Mouse (Mus musculus) cerebellum, postnatal 10 days (tissue): Measurements from ENCODE around the gene U2af1l4.
A peak's percentile ranks its signal among the peaks of the same experiment; 100 is the strongest.

ENCODE experiments used
- DNase-seq, 2 experiments: peaks; one replicate each; pipeline ENCODE4 v3.0.0; 2021; ENCODE audit warnings: mixed read lengths in 2 of 2

U2af1l4 gene

DNA sequence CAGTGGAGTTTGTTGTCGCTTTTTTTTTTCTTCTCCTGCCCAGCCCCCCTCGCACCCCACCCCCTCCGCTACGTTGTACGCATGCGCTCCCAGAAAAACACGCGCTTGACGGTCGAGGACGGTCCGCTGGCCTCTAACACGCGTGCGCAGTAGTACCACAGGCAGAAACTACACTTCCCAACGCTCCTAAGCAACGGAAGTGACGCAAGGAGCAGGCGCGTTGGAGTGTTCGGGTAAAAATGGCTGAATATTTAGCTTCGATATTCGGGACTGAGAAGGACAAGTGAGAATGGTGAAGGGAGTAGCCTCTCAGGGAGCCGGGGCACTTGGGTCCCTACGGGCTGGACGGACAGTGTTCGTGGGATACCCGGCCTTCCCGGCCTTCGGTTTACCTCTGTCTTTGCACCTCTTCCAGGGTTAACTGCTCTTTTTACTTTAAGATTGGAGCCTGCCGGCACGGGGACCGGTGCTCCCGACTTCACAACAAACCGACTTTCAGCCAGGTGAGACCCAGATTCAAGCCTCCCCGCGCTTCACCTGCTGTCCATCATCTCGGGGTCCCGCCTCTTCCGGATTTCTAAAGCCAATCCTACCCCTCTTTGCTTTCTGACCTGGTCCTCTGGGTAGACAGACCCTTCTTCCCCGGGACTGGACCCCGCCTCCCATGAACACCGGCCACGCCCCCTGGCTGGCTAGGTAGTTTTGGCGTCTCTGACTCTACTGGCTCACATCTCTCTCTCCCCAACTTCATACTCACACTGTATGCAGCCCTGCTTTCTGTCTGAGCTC, at the start of gene U2af1l4, which contains the start of the genes Gm49396 and Psenen:
TSS of gene U2af1l4 (plus strand) at position 185 of the 789 bp plus-strand sequence.
TSS of gene Gm49396 (plus strand) at position 228 of the 789 bp plus-strand sequence.
TSS of gene Psenen (minus strand) at position 511 of the 789 bp plus-strand sequence.
- peak; percentile 97 to 98 for DNase-seq

DNA sequence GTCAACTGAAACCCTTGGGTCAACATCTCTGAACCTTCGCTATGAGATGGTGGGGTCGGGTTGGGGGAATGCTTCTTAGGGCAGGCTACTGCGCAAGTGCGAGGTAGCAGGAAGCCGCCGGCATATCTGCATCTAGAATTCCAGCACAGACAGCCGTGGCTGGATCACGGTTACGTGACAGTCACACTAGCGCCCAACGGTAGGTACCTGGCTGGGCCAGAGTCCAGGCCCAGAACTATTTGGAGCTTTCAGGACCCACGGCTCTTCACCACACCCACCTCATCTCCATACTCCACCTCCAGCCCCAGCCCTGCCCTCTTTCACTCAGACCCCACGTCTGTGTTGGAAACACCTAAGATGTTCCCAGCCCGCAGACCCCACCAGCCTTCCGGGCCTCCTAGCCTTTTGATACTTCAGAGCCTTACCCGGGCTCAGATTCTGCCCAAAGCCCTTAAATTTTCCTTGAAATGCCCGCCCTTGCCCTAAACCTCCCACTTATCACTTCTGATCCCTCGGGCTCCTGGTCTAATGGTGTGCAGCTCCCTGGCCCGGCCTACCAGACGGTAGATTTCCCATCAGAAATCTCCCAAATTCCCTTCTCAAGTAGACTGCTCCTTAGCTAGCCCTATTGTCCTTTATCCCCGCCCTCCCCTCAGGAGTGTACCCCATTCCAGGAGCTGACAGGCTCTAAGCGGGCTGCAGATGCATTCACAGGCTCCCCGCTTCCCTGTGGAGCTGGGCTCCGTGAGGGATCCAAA, 47.9 kb upstream of the U2af1l4 start:
- DNase-seq, result no peak

DNA sequence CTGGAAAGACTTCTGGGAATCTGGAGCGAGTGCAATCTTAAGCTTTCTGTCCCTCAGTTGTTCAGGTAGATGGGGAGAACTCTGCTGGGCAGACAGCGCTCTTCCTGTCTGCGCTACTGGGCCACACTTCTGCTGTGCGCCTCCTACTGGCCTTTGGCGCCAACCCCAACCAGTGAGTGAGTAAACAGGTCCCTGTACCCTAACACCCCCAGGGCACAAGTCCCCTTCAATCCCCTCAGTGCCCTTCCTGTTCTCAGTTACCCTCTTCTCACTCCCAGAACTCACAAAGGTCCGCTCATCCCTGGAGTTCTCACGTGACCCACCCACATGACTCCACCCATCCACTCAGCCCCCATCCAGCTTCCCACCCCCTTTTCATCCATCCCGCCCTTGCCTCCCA, 44.8 kb upstream of the U2af1l4 start:
- no peak for DNase-seq

DNA sequence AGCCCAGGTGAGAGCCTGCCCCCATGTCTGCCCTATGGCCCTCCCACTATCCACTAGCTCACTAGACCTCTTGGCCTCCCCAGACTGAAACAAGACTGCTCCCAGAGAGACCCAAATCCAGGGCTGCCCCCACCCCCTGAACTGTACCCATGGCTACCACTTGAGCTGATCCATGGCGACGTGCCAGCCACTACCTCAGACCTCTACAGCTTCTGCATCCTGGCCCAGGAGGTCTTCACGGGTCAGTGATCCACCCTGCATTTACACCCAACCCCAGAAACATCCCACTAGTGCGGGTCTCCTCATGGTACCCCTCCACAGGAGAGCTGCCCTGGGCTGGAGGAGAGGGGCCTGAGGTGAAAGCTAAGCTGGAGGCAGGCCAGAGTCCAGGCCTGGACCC, 42.7 kb upstream of the U2af1l4 start:
- DNase-seq, result peak; percentile 60 to 67

DNA sequence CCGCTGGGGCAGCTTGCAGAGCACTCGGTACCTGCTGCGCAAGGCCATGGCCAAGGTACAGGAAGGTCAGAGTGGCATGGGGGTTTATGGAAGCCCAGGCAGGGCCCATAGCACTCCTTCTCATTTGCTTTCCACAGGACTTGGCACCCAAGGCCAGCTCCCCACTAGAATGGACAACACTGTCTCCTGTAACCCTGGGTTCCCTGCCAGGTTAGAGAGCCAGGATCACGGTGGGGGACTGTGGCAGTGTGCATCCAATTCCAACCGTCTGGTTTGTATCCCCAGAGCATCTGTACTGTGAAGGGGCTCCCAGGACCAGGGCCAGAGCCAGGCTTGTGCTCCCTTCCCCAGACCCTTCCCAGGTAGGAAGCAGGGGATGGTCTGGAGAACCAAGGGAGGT, 42.2 kb upstream of the U2af1l4 start:
- peak; percentile 79 to 85 for DNase-seq

DNA sequence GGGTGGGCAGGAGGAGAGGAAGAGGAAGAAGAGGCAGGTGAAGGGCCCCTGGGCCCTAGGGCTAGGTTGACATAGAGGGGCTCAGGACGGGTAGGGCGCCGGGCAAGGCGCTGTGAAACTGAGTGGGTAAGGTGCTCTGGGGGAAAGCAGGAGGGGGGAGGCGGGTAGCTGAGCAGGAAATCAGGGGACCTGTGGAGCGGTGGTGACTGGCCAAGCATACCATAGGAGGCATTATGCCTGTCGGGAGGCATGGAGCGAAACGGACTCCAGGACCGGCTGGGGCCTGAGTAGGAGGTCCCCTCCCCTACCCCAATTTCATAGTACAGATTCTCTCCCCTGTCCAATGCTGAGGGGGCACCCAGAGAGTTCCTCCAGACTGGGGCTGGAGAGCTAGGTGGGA, 40.2 kb upstream of the U2af1l4 start:
- DNase-seq, result no peak

DNA sequence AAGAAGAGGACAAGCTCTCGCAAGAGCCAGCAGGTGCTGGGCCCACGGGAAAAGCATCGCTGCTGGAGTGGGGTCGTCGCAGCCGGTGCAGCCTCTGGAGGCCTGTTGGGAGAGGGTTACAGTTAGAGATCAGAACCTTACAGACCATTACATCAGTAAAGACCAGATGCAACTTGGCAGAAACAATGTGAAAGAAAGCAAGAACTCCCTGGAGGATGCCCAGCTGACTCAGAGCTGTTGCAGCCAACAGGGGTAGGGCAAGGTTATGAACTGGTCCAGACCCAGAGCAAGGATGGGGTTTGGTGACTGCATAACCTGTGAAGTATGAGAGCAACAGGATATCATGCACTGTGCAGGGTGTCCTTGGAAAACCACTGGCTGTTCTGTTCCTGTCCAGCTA, 38.6 kb upstream of the U2af1l4 start:
- DNase-seq, result no peak

DNA sequence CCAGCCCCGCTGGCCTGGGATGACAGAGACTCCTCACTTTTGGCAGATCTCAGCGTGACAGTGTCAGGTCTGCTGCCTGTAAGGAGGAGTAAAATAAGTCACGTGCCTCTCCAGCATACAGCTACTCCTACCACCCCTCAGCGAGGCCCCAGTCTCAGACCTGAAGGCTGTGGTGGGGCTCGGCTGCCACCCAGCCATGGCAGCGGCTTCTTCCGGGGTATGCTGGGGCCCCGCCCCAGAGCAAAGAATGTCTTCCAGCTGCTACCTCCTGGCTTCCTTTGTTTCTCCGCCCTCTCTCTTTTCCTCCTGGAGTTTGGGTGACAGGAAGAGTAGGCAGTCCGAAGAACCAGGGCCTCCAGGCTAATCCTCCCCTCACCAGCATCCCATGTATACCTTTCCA, 37.1 kb upstream of the U2af1l4 start:
- DNase-seq, result no peak

DNA sequence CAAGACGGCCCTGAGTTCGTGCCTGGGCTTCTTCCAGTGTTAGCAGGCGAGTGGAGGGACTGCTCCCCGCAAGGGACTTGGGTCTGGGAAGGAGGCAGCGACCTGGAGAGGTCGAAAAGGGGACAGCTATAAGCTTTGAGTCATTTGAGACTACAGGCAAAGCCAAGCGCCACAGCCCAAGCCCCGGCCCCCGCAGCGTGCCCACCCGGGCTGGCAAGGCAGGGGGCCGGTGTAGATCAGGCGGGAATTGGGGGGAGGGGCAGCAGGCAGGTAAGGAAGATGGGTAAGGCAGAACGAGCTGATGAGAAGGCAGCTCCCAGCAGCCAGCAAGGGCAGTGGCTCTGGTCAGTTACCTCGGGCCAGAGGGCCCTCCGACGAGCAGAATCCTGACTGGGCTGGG, 36.7 kb upstream of the U2af1l4 start:
- DNase-seq, result peak in 1 of 2 experiments; percentile 12

DNA sequence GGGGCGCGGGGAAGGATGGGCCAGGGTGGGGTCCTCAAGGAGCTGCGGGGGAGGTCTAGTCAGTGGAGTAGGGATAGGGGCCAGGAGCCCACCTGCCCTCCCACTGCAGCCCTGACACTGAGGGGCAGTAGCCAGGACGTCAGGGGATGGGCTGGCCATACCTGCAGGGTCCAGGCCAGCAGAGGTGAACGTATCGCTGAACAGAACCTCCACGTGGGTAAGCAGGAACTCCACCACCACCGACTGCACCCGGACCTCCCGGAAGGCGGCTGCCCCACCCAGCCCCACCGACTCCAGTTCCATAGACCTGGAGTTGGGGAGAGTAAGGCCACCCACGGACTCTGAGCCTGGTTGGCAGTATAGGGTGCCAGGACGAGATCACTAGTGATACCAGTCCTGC, 36.1 kb upstream of the U2af1l4 start:
- DNase-seq, result no peak

DNA sequence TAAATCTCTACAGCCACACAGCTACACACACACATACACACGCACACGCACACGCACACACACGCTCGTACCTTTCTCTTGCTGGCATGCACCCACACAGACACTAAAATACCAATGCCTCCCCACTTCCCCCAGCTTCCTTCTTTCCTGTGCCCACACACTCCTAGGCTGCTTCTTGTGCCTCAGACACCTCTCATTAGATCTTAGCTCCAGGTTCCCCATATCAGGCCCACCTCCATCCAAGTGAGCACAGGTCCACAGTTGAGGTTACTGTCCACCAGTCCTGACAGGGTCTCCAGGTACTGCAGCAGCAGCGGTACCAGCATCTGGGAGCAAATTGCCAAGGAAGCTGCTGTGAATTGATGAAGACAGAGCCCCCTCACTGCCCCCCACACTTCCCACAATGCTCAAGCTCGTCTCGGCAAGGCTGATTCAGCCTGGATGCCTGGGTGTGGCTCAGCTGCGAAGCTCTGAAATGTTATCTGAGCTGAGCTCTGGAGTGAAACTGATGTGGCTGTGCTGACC, 31.7 kb upstream of the U2af1l4 start:
- DNase-seq, result no peak

DNA sequence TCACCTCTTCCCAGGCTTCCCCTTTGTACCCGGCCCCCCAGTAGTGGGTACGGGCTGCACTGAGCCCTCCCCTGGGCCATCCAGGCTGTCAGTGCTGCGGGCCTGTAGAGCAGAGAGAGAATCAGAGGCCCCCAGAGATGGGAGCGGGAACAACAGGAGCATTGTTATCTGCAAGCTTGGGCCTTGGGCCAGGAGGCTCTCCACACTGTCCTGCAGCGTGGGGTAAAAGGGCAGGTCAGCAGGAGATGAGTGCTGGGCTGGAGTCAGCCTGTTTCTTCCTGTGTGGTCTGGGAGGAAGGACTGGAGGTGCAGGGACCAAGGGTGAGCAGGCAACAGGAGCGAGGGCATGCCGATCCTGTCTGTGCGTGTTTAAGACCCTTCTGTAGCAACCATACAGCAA, 30.2 kb upstream of the U2af1l4 start:
- DNase-seq, result peak; percentile 43 to 61

DNA sequence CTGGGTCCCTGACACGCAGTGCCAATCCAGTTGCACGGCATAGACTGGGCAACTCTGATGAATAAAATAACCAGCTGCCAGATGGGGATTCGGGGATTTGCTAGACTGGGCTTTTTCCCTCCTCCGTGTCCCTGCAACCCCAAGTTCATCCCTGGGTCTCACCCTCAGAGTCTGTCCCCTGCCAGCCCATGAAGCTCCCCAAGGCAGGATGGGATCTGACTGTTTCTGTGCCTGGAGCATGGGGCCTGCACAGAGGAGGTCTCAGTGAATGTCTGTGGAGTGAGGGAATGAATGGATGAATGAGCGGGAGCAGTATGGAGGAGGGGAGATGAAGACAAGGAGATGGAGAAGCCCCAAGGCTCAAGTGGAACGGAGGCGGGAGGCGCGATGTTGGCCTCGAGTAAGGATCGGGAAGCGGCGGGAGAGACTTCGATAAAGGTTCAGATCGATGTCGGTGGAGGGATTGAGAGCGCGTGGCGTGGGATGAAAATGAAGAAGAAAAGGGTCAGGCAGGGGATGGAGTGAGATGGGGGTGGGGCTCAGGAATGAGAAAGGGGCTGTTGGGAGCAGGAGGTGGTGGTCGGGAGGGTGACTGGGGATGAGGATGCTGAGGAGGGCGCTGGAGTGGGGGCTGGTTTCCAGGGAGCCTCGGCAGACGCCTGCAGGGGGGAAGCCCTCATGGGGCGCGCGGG, 29.0 kb upstream of the U2af1l4 start:
- no peak for DNase-seq

DNA sequence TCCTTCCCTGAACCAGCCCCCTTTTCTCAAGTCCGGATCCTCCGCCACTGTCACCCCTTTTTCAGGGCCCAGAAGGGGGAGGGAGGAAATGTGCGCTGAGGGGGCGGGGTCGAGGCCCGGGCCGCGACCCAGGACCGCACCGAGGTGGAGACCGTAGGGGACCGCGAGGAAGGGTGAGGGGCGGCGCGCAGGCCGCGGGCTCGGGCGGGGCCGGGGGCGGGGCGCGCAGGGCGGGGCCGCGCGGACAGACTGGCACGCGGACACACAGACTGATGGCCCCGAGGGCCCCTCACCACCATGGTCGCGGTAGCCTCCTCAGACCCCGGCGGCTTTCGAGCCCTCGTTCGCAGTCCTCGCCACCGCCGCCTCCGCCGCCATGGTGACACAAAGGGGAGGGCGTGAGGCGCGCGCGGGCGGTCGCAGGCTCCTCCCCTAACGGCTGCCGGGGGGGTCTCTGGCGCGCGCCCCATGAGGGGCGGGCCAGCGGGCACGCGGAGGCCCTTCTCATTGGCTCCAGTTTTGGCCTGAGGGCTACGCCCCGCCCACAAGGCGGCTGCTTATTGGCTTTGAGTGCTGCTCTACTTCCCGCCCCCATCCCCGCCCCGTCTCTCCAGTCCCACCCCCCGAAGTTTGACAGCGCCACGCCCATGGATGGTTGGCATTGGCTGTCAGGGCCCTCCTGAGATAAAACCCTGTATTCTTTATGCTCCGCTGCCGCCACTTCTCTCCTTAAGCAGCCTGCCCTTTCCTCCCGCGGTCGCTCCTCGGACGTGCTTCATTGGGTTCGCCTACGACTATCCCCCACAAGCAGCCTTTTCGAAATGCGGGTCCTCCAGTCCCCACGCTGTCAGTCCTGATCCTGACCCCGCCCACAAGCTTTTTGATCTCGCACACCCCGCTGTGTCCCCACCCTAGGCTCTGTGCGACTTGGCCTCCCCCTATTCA, 28.2 kb upstream of the U2af1l4 start, which contains the start of gene Arhgap33:
TSS of gene Arhgap33 (minus strand) at position 428 of the 945 bp plus-strand sequence.
- DNase-seq, result peak; percentile 99

DNA sequence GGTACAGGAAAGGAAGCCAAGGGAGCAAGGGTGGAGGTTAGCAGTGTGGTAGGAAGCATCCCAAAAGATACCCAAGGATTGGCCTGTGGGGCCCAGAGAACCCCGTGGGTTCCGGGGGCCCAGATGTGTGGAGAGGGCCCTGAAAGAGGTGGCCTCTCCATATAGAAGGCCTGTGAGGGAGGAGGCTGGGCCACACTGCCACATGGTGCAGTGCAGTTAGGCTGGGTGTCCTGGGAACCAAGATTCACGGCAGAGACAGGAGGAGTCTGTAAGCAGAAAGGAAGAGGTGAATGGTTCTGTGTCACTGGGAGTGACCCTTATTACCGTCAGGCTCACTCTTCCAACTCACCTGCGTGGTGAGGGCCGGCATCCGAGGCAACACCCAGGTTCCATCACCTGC, 22.5 kb upstream of the U2af1l4 start:
- DNase-seq, result no peak

DNA sequence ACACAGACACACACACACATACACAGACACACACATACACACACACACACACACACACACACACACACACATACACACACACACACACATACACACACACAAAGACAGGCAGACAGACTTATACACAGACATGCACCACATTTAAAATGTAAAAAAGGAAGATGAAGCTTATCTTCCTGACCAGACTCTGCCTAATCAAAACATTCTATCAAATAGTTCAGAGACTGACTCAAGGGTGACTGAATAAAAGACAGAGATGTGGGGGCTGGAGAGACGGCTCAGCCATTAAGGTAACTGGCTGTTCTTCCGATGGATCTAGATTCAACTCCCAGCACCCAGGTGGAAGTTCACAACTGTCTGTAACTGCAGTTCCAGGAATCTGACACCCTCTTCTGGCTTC, 18.8 kb upstream of the U2af1l4 start:
- no peak for DNase-seq

DNA sequence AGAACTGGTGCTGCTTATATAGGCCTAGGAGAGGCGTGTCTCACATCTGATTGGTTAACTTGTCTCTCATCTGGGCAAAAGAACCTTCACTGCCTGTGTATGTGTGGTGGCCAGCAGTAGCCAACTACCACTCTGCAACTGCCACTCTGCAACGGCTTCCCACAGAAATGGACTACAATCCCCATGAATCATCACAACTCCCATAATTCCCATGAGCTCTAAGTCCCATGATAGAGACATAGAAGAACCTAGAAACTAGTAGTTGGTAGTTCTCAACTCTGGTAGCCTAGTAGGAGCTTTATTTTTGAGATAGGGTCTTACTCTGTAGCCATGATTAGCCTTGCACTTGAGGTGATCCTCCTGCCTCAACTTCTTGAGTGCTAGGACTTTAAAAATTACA, 13.2 kb upstream of the U2af1l4 start:
- no peak for DNase-seq

DNA sequence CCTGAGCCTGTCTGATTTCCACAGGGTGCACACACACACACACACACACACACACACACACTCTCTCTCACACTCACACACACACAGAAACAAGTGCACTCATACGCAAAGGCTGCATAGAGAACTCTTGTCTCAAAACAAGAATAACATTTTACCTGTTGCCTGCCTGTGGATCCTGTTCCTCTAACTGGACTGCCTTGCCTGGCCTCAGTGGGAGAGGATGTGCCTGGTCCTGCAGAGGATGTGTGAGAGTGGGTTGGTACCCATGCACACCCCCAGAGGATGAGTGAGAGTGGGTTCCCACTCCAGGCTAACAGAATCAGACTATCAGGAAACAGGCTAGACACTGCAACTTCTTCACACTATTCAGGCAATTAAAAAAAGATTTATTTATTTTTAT, 12.5 kb upstream of the U2af1l4 start:
- DNase-seq, result no peak

DNA sequence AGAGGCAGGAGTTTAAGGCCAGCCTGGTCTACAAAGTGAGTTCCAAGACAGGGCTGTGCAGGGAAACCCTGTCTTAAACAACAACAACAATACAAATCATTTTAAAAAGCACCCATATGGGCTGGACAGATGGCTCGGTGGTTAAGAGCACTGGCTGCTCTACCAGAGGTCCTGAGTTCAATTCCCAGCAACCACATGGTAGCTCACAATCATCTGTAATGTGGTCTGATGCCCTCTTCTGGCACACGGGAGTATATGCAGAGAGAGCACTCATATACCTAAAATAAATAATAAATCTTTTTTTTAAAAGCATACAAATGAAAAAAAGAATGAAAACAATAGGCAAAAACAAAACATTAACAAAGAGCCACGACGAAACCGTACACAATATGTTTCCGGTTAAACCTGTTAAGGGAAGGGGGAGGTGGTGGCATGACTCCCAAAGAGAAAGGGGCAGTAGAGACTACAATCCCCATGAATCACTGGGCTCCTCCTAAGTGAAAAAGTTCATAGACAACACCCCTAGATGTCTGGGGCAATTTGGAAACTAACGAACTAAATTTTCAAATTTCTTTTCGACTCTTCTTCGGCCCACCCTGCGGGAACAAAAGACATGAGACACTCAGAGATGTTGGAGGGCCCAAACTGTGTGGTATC, 11.5 kb upstream of the U2af1l4 start:
- peak; percentile 76 to 84 for DNase-seq

DNA sequence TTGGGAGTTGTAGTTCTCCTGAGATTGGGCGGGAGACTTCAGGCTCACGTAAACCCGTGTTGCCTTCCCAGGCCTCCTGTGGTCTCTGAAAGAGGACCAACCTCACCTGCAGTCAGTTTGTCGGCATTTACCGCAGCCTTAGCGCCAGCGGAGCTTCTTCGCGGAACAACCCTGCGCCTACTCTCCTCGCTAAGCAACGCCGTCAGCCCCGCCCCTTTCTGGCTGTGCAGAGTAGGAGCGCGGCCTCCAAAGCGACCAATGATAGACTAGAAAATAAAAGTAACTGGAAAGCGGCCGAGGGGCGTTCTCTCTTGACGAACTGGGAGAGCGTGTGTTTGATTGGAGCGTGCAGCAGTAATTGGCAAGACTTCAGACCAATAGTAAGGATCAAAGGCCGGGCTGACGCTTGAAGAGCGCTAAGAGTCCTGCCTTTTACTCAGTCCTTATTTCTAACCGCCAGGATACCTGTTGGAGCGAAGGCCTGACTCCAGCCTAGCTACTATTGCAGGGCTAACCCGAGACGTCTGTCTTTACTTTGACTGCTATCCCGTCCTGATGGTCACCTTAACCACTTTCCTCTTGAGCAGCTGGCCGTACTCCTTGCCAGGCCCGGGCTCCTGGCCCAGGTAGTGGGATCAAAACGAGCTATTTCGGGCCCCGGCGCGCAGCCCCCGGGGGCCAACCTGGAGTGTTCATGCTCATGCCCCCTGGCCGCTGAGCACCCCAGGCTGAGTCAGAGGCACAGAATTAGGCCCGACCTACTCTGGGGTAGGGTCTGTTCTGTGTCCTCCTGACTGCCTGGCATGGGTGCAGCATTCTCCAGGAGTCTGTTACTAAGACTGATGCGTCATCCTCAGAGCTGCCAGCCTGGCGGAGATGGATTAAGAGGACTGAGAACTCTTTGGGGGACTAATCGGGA, 10.7 kb upstream of the U2af1l4 start, which contains the start of the genes Hspb6 and Proser3:
TSS of gene Hspb6 (plus strand) at position 77 of the 919 bp plus-strand sequence.
TSS of gene Proser3 (minus strand) at position 198 of the 919 bp plus-strand sequence.
- DNase-seq, result peak; percentile 99
